Mouse (Mus musculus) gastrocnemius, postnatal 14 days (tissue): ENCODE data around the gene Rpusd2. TPM values are rescaled to one million over a fixed set of nuclear protein-coding genes. Genes with fewer than 3 reads are reported as not detected.
A peak's percentile ranks its signal among the peaks of the same experiment; 100 is the strongest.

Experiments
- DNase-seq: peaks from one replicate; pipeline ENCODE4 v3.0.0; 2021; ENCODE audit warnings: mixed read lengths
- intact Hi-C: fragments of 180-260 bp; cut with DNase I; formaldehyde crosslinking; loops from one replicate; pipeline ENCODE4 v1.15.1; 2025; ENCODE audit warnings: low total_unique reads
- total RNA-seq, 2 experiments: library from RNA; stranded (reverse); gene quantifications; 2 replicates each; pipeline ENCODE4 v1.2.3; 2021

Rpusd2 gene
- total RNA-seq, 2 experiments from 2014 or later = 2.7 to 3.5 TPM

- intact Hi-C loops = no loop called here
- no peak for DNase-seq
Observed at GRCm38 (mm10) chr2:119026951-119027350, 7.6 kb upstream of the Rpusd2 start.

GRCm38 (mm10) chr2:119028941-119029551 lies 5.5 kb upstream of the Rpusd2 start, which contains the start of gene Ccdc32:
Gene Ccdc32 (minus strand): TSS chr2:119029393.
- peak; percentile 91 for DNase-seq
- intact Hi-C loops = no loop called here

- intact Hi-C loops = no loop called here
- no peak for DNase-seq
Observed at GRCm38 (mm10) chr2:119032191-119032590, 2.4 kb upstream of the Rpusd2 start.

- DNase-seq = no peak
- intact Hi-C loops = loop anchor here (5.0 kb wide), 1 partner anchor 152 kb away; no protein-coding TSS in a partner anchor
Observed at GRCm38 (mm10) chr2:119035397-119035745, 781 bp downstream of the Rpusd2 start.

- DNase-seq = no peak
- intact Hi-C loops = no loop called here
Observed at GRCm38 (mm10) chr2:119040882-119041281, 6.3 kb downstream of the Rpusd2 start.

- DNase-seq = no peak
- intact Hi-C loops = no loop called here
Observed at GRCm38 (mm10) chr2:119045163-119045562, 10.6 kb downstream of the Rpusd2 start.

- intact Hi-C loops = no loop called here
- DNase-seq = peak; percentile 88
Observed at GRCm38 (mm10) chr2:119046649-119047611, 12.3 kb downstream of the Rpusd2 start, which contains the start of gene Knl1. Gene Knl1 (plus strand): TSS chr2:119047119.

- intact Hi-C loops = no loop called here
- no peak for DNase-seq
Observed at GRCm38 (mm10) chr2:119047849-119048248, 13.3 kb downstream of the Rpusd2 start.

GRCm38 (mm10) chr2:119050132-119050650 lies 15.6 kb downstream of the Rpusd2 start:
- DNase-seq = no peak
- intact Hi-C loops = no loop called here

- intact Hi-C loops = no loop called here
- DNase-seq = no peak
Observed at GRCm38 (mm10) chr2:119060139-119060538, 25.5 kb downstream of the Rpusd2 start.

- intact Hi-C loops = no loop called here
Observed at GRCm38 (mm10) chr2:119072397-119072796, 37.8 kb downstream of the Rpusd2 start.

GRCm38 (mm10) chr2:119086156-119086555 lies 51.6 kb downstream of the Rpusd2 start:
- intact Hi-C loops = no loop called here
- DNase-seq = no peak

More at GRCm38 (mm10) chr2:119072397-119072796, 37.8 kb downstream of the Rpusd2 start:
- no peak for DNase-seq

Other genes with a start within 250 kb of the Rpusd2 start
- 1 to 10 TPM; 3.8 to 4.1 TPM for gene Knstrn, start 220.8 kb upstream of the Rpusd2 start, total RNA-seq
- 10 to 100 TPM; 68.8 to 85.3 TPM for gene Ivd, start 172.8 kb upstream of the Rpusd2 start, total RNA-seq
- gene Bahd1, start 134.4 kb upstream of the Rpusd2 start, total RNA-seq = 1 to 10 TPM; 4.9 to 5.0 TPM
- 1 to 10 TPM; 5.8 to 6.2 TPM for gene Chst14, start 108.3 kb upstream of the Rpusd2 start, total RNA-seq
- gene Ccdc32, start 5.4 kb upstream of the Rpusd2 start, total RNA-seq = 1 to 10 TPM; 5.6 to 6.2 TPM
- 1 to 10 TPM; 2.2 to 2.3 TPM for gene Knl1, start 12.3 kb downstream of the Rpusd2 start, total RNA-seq
- 1 to 10 TPM; 2.6 to 3.1 TPM for gene Rad51, start 78.0 kb downstream of the Rpusd2 start, total RNA-seq
- gene Rmdn3, start 122.2 kb downstream of the Rpusd2 start, total RNA-seq = 1 to 10 TPM; 4.8 to 5.5 TPM
- under 1 TPM in 1 of 2 experiments, not detected in 1; 0.57 TPM for gene Gchfr, start 133.0 kb downstream of the Rpusd2 start, total RNA-seq
- under 1 TPM in 1 of 2 experiments, not detected in 1; 0.06 TPM for gene Gm14137, start 139.7 kb downstream of the Rpusd2 start, total RNA-seq
- gene Zfyve19, start 173.8 kb downstream of the Rpusd2 start, total RNA-seq = 10 to 100 TPM; 10.6 to 11.6 TPM
- gene Dnajc17, start 174.0 kb downstream of the Rpusd2 start, total RNA-seq = 1 to 10 TPM; 8.2 to 8.9 TPM
- gene Ppp1r14d, start 195.1 kb downstream of the Rpusd2 start, total RNA-seq = not detected
- under 1 TPM in 1 of 2 experiments, not detected in 1; 0.64 TPM for gene Spint1, start 202.6 kb downstream of the Rpusd2 start, total RNA-seq
- gene Rhov, start 236.5 kb downstream of the Rpusd2 start, total RNA-seq = not detected